Mouse (Mus musculus) MEL (cell line): ENCODE data around the gene 1110065P20Rik. TPM values are rescaled to one million over a fixed set of nuclear protein-coding genes. Genes with fewer than 3 reads are reported as not detected.

Source experiments
- DNase-seq: peaks from one replicate; pipeline ENCODE4 v3.0.0; 2011; ENCODE audit warnings: low read depth, low spot score
- H3K27ac ChIP-seq: 2 replicates; pipeline ENCODE4 v1.5.1; 2012; ENCODE audit warnings: low read depth, mild to moderate bottlenecking, control low read depth, low read length, moderate library complexity; ENCODE audit not compliant: control insufficient read depth
- H3K27me3 ChIP-seq, 2 experiments: fragments of 150-350 bp in 1 of 2; sonication (generic) in 1 of 2; 2 replicates each; pipeline ENCODE4 v1.6.1; 2012; ENCODE audit warnings: low read length in 2 of 2, mild to moderate bottlenecking in 2 of 2, improper control_type of control experiment in 1 of 2, moderate library complexity in 1 of 2; ENCODE audit not compliant: insufficient read depth in 2 of 2, control insufficient read depth in 1 of 2
- H3K36me3 ChIP-seq, 2 experiments: 2 replicates each; pipeline ENCODE4 v1.6.1; 2012 to 2014; ENCODE audit warnings: low read length in 2 of 2, improper control_type of control experiment in 1 of 2, inconsistent platforms in 1 of 2, mild to moderate bottlenecking in 1 of 2; ENCODE audit not compliant: insufficient read depth in 2 of 2, control insufficient read depth in 1 of 2
- H3K4me1 ChIP-seq, 2 experiments: fragments of 150-350 bp in 1 of 2; sonication (generic) in 1 of 2; 2 replicates each; pipeline ENCODE4 v1.6.1; 2012; ENCODE audit warnings: low read length in 2 of 2, improper control_type of control experiment in 1 of 2, mild to moderate bottlenecking in 1 of 2; ENCODE audit not compliant: insufficient read depth in 2 of 2, control insufficient read depth in 1 of 2
- H3K4me3 ChIP-seq, 2 experiments: fragments of 150-350 bp in 1 of 2; sonication (generic) in 1 of 2; 2 replicates each; pipeline ENCODE4 v1.5.1; 2012; ENCODE audit warnings: low read depth in 2 of 2, low read length in 2 of 2, mild to moderate bottlenecking in 2 of 2, moderate library complexity in 2 of 2, control low read depth in 1 of 2, improper control_type of control experiment in 1 of 2; ENCODE audit not compliant: control insufficient read depth in 1 of 2, insufficient read depth in 1 of 2
- H3K79me2 ChIP-seq: 2 replicates; pipeline ENCODE4 v1.6.1; 2012; ENCODE audit warnings: mild to moderate bottlenecking, low read length, moderate library complexity; ENCODE audit not compliant: control insufficient read depth, poor library complexity, insufficient read depth
- H3K9ac ChIP-seq: 2 replicates; pipeline ENCODE4 v1.6.1; 2012; ENCODE audit warnings: low read depth, mild to moderate bottlenecking, control low read depth, low read length, moderate library complexity; ENCODE audit not compliant: control insufficient read depth, poor library complexity, severe bottlenecking
- H3K9me3 ChIP-seq: fragments of 150-350 bp; sonication (generic); replicated peaks from 2 replicates; pipeline ENCODE4 v1.6.1; 2012; ENCODE audit warnings: mild to moderate bottlenecking, low read length, improper control_type of control experiment, moderate library complexity; ENCODE audit not compliant: insufficient read depth
- CHD2 ChIP-seq: IDR thresholded peaks from 2 replicates; pipeline ENCODE4 v1.6.1; 2011; ENCODE audit warnings: low read length, improper control_type of control experiment
- E2F4 ChIP-seq: IDR thresholded peaks from 2 replicates; pipeline ENCODE4 v1.6.1; 2011; ENCODE audit warnings: low read depth, low read length, improper control_type of control experiment, borderline replicate concordance
- GABPA ChIP-seq: IDR thresholded peaks from 2 replicates; pipeline ENCODE4 v1.6.1; 2012; ENCODE audit warnings: low read depth, mild to moderate bottlenecking, inconsistent platforms, low read length, improper control_type of control experiment, moderate library complexity
- GATA1 ChIP-seq: IDR thresholded peaks from 2 replicates; pipeline ENCODE4 v1.6.1; 2011; ENCODE audit warnings: low read depth, low read length, improper control_type of control experiment
- HCFC1 ChIP-seq: IDR thresholded peaks from 2 replicates; pipeline ENCODE4 v1.6.1; 2012; ENCODE audit warnings: low read depth, mild to moderate bottlenecking, inconsistent platforms, low read length, improper control_type of control experiment, moderate library complexity
- JUND ChIP-seq: IDR thresholded peaks from 2 replicates; pipeline ENCODE4 v1.6.1; 2011; ENCODE audit warnings: low read depth, mild to moderate bottlenecking, improper control_type of control experiment, low read length
- MAFK ChIP-seq: IDR thresholded peaks from 2 replicates; pipeline ENCODE4 v1.6.1; 2011; ENCODE audit warnings: low read depth, mild to moderate bottlenecking, low read length, improper control_type of control experiment, borderline replicate concordance
- MAZ ChIP-seq: IDR thresholded peaks from 2 replicates; pipeline ENCODE4 v1.6.1; 2012; ENCODE audit warnings: low read depth, mild to moderate bottlenecking, inconsistent platforms, low read length, improper control_type of control experiment
- MYB ChIP-seq: IDR thresholded peaks from 2 replicates; pipeline ENCODE4 v1.6.1; 2011; ENCODE audit warnings: mild to moderate bottlenecking, low read depth, low read length, improper control_type of control experiment
- NRF1 ChIP-seq: IDR thresholded peaks from 2 replicates; pipeline ENCODE4 v1.6.1; 2014; ENCODE audit warnings: low read depth, mild to moderate bottlenecking, inconsistent platforms, low read length, improper control_type of control experiment, moderate library complexity; ENCODE audit not compliant: poor library complexity, insufficient read depth, severe bottlenecking
- POLR2AphosphoS2 ChIP-seq: IDR thresholded peaks from 2 replicates; pipeline ENCODE4 v1.6.1; 2011; ENCODE audit warnings: low read length, improper control_type of control experiment
- POLR2AphosphoS5 ChIP-seq: IDR thresholded peaks from 2 replicates; pipeline ENCODE4 v1.6.1; 2012; ENCODE audit warnings: low read depth, borderline replicate concordance, mild to moderate bottlenecking, inconsistent platforms, low read length, moderate library complexity, mixed read lengths
- SIN3A ChIP-seq: IDR thresholded peaks from 2 replicates; pipeline ENCODE4 v1.6.1; 2012; ENCODE audit warnings: low read length, improper control_type of control experiment, inconsistent platforms
- TBP ChIP-seq: IDR thresholded peaks from 2 replicates; pipeline ENCODE4 v1.8.0; 2011; ENCODE audit warnings: low read depth, low read length, improper control_type of control experiment
- TCF12 ChIP-seq: IDR thresholded peaks from 2 replicates; pipeline ENCODE4 v1.6.1; 2014; ENCODE audit warnings: low read depth, mild to moderate bottlenecking, inconsistent platforms, low read length, improper control_type of control experiment, moderate library complexity
- USF1 ChIP-seq: IDR thresholded peaks from 2 replicates; pipeline ENCODE4 v1.6.1; 2014; ENCODE audit warnings: low read depth, mild to moderate bottlenecking, inconsistent platforms, low read length, improper control_type of control experiment, moderate library complexity
- USF2 ChIP-seq, 2 experiments: IDR thresholded peaks; 2 replicates each; pipeline ENCODE4 v1.6.1; 2011 to 2012; ENCODE audit warnings: improper control_type of control experiment in 2 of 2, low read length in 2 of 2, borderline replicate concordance in 1 of 2, inconsistent platforms in 1 of 2, low read depth in 1 of 2, mild to moderate bottlenecking in 1 of 2; ENCODE audit not compliant: insufficient read depth in 1 of 2
- ZKSCAN1 ChIP-seq: IDR thresholded peaks from 2 replicates; pipeline ENCODE4 v1.6.1; 2012; ENCODE audit warnings: low read depth, mild to moderate bottlenecking, inconsistent platforms, low read length, improper control_type of control experiment, moderate library complexity
- ZNF384 ChIP-seq: IDR thresholded peaks from 2 replicates; pipeline ENCODE4 v1.6.1; 2012; ENCODE audit warnings: low read depth, mild to moderate bottlenecking, inconsistent platforms, low read length, improper control_type of control experiment
- polyA plus RNA-seq, 2 experiments: library from polyadenylated mRNA; stranded (reverse) in 1 of 2; unstranded in 1 of 2; fragments of >175 nt in 1 of 2; fragments of >200 nt in 1 of 2; gene quantifications; 2 replicates each; pipeline versions ENCODE4 v1.2.1 to v1.2.4; 2012; ENCODE audit warnings: low replicate concordance in 2 of 2, low read depth in 1 of 2; ENCODE audit not compliant: insufficient read length in 2 of 2, insufficient read depth in 1 of 2, missing spikeins in 1 of 2
- total RNA-seq: library from RNA; depleted of rRNA; stranded (reverse); fragments of 300-350 nt; gene quantifications from 2 replicates; pipeline ENCODE4 v1.2.3, GENCODE M21; 2012

Gene 1110065P20Rik
- total and polyA plus RNA-seq, 3 experiments: 43.4 to 50.9 TPM; not detected in 1

DNA sequence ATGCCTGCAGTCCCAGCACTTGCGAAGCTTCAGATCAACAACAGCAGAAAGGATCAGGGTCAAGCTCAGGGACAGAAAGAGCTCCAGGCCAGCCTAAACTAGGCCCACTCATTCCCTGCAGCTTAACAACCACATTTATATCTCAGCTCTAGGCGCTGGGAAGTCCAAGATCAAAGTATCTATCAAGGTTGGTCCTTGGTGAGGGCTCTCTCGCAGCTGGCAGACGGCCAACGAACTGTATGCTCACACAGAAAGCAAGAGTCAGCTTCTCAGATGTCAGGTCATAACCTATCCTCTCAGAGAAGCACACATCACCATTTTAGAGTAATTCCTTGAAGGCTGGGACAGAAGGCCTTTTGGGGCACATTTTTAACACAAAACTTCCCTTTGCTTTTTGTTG lies 7.4 kb upstream of the 1110065P20Rik start:
- Histone ChIP-seq H3K4me3 (no peak overlapping the region), H3K9me3 (no peaks in the 10 kb centered on the region), H3K79me2 (peaks cover 4% of the 10 kb centered on the region; the same call in 1 of the 2 replicates), H3K4me1 (no peaks in the 10 kb centered on the region), H3K27me3 (no peaks in the 10 kb centered on the region), H3K27ac (no peak overlapping the region), H3K36me3 (peaks cover 0 to 12% of the 10 kb centered on the region in 2 experiments; a peak in 2 of 4 replicates), H3K9ac (no peak overlapping the region)
- DNase-seq: no peak
- TF ChIP-seq ZKSCAN1: no peak
- TF ChIP-seq ZNF384: no peak
- no peak for TF ChIP-seq NRF1
- TF ChIP-seq USF2 (IDR thresholded peaks at IDR 0.05; ENCODE audit: borderline replicate concordance in 1 of 2, insufficient read depth in 1 of 2, low read depth in 1 of 2, low read length in 2 of 2): no peak
- no peak for TF ChIP-seq POLR2AphosphoS5
- no peak for TF ChIP-seq MAZ
- TF ChIP-seq JUND: no peak
- no peak for TF ChIP-seq GATA1
- no peak for TF ChIP-seq TBP
- TF ChIP-seq POLR2AphosphoS2: no peak
- TF ChIP-seq TCF12: no peak
- TF ChIP-seq MAFK: no peak
- no peak for TF ChIP-seq E2F4
- TF ChIP-seq SIN3A: no peak
- no peak for TF ChIP-seq USF1
- TF ChIP-seq HCFC1: no peak
- TF ChIP-seq GABPA: no peak
- TF ChIP-seq MYB: no peak
- no peak for TF ChIP-seq CHD2

DNA sequence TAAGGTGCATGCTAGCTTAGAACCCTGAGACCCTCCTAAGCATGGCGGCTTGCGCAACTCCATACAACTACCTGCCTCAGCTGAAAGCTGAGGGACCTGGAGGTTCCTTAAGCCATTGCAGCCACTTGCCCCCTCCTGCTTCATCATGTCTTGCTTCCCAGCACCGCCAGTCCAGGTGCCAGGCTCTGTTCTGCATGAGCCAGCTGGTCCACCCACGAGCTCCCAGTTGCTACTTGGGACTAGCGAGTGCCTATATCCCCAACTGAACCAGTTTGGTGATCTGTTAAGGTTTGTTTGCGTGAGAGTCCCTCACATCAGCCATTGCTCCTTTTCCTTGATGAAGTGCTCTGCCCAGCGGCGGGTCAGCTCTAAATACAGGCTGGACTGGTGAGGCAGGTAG lies 5.3 kb upstream of the 1110065P20Rik start:
- H3K36me3 ChIP-seq: peaks cover 12 to 18% of the 10 kb centered on the region in 2 experiments; a peak in 3 of 4 replicates
- H3K27me3 ChIP-seq: no peaks in the 10 kb centered on the region
- H3K79me2 ChIP-seq: peaks cover 25% of the 10 kb centered on the region
- no peak for DNase-seq
- H3K4me3 ChIP-seq: no peak overlapping the region
- H3K4me1 ChIP-seq: peaks cover 0 to 11% of the 10 kb centered on the region in 2 experiments; a peak in 3 of 4 replicates
- TF ChIP-seq USF2 (IDR thresholded peaks at IDR 0.05; ENCODE audit: borderline replicate concordance in 1 of 2, insufficient read depth in 1 of 2, low read depth in 1 of 2, low read length in 2 of 2) (no peak), POLR2AphosphoS2 (no peak; the same call in 1 of the 2 replicates)
- TF ChIP-seq, all 39 proteins: peak for 0
- Histone ChIP-seq H3K27ac (no peak overlapping the region), H3K9ac (no peak overlapping the region), H3K9me3 (no peaks in the 10 kb centered on the region)
